Mouse (Mus musculus) heart, adult 11 months (tissue): ENCODE data around the gene Fam53a.

ENCODE experiments used
- DNase-seq: peaks from one replicate; pipeline ENCODE4 v3.0.0; 2022

The Fam53a gene

DNA sequence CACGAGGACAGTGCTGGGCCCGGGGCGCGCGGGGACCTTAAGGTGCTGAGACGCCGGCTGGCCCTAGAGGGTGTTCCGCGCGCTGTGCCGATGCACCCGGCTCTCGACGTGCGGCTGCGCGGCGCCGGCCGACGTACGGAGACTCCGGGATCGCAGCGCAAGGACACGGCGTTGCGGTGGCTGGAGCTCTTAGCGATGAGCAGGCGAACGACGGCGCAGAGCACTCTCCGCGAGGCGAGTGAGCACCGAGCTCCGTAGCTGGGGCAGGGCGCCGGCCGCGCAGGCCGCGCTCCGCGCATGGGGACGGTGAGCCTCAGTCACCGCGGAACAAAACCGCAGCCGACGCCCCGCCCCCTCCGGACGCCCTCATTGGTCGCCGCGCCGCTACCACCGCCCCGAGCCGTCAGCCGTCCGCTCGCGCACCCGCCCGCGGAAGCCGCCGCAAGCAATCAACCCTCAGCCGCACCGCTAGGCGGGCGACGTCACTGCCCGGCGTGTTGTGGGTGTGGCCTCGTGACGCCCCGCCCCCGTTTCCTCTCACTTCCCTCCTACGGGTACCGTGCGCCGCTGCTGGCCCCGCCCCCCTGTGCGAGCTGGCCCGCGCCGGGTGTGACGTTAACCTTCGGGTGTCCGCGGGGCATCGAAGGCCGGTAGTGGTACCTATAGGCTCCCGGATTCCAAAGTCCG, at the start of gene Fam53a, which contains the start of gene Gm9903:
Fam53a (minus strand) TSS at position 335 of the 687 bp plus-strand sequence.
Gm9903 (plus strand) TSS at position 625 of the 687 bp plus-strand sequence.
- peak; percentile 100 for DNase-seq

DNA sequence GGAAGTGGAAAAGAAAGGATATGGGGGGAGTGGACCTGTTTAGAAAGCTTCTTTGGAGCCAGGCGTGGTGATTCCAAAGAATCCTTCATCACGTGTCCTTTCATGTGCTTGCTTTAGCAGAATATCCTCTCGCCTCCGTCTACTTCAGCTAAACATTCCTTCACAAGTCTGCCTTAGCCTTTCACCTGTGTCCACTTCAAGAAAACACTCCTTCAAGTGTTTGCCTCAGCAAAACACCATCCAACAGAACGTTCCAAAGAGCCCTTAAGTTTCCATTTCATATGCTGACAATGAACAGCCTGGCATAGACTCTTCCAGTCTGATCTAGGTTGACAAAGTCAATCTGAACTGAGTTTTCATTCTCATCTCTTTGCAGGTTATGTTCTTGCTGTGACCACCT, 48.8 kb upstream of the Fam53a start:
- no peak for DNase-seq

DNA sequence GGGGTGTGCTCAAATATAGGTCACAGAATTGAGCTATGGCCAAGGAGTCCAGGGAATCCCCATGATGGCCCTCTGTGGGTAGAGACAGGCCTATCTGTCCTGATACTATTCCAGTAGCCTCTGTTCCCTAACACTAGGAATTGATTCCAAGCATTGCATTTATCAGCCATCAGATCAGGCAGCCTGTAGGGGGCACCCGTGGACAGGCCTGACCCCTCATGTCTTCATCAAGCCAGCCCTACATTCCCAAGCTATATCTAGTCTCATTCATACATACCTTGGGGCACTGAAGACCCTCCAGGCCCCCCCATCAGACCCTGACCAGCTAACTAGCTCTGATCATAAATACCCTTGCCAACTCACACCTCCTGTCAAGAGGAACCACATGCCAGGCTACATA, 46.5 kb upstream of the Fam53a start:
- no peak for DNase-seq

DNA sequence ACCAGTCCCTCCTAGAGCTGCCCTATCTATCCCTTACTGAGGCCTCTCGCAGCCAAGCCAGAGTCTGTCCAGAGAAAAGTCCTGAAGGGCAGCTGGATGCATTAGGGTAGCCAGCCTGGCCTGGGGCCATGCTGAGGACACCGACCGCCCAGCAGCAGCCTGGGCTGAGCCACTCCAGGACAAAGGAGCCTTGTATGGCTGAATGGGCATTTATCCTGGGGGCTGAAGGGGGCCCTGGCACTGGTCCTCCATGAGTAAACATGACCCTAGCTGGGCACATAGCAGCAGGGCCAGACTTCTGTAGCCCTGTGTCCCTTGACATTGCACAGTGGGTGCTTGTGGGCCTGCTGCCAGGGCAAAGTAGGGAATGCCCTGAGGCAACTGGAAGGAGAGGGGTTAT, 45.0 kb upstream of the Fam53a start:
- DNase-seq, result peak; percentile 92

DNA sequence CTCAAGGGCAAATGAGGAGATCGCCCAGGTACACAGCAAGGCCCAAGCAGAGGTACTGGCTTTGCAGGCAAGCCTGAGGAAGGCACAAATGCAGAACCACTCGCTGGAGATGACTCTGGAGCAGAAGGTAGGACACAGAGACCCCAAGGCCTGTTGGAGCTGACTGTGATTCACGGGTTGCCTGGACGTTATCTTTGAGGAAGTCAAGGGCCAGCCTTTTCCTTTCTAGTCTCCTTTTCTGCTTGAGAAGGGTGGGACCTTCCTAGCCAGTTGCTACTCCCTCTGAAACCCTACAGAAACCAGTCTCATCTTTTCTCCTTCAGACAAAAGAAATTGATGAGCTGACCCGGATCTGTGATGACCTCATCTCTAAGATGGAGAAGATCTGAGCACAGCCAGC, 42.2 kb upstream of the Fam53a start:
- DNase-seq, result no peak

- no peak for DNase-seq
Measured at GRCm38 (mm10) chr5:33668223-33668622, 38.8 kb upstream of the Fam53a start.

DNA sequence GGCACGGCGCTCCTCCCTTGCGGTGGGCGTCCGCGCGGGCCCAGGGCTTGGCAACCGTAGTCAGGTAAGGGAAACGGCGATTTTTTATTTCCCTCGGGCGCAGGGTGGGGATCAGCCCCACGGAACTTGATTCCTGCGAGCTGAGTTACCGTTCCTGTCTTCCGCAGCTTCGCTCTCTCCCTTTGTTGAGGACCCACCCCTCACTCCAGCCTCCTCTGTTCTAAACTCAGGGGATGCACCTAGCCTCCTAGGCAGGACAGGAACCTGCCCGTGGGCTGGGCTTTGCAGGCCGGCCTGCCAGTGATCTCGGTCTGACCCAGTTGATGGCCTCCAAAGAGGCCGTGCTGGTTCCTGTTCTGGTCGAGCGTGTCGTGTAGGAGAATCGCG, 29.2 kb upstream of the Fam53a start:
- DNase-seq, result no peak

DNA sequence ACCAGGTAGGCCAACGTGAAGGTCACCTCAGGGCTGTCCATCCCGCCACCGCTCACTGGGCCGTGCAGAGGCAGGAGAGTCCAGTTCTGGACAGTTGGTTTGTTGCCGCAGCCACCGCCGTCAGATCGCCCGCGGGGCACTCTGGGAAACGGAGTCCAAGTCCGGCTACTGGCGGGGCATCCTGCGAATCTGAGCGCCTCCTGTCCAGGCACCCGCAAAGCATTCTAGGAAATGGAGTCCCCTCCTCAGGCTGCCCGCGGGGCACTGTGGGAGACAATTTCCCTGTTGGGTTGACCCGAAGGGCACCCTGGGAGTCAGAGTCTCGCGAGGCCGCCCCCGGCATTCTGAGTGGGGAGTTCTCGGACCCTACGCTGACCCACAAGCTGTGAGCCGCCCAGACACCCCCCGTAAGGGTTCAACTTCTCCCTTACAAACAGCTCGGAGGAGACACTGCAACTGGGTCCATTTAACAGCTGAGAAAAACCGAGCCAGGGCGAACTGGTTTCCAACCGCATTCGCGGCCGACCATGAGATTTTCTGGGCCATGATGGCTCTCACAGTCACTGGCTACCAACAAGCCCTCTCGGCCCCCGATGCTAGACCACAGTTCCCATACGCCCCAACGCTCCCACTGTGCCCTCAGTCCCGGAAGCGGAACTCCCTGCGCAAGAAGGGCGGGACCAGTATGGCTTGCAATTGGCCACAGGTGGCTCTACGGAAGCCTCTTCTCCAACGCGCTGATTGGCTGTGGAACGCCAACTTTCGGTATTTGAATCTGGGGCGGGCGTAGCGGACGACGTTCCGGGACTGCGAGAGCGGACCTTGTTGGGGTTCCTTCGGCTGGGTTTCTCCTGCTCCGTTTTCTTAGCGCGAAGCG, 28.6 kb upstream of the Fam53a start, which contains the start of the genes Tacc3 and Tmem129:
Tacc3 (plus strand) TSS at position 342 of the 877 bp plus-strand sequence.
Tmem129 (minus strand) TSS at position 630 of the 877 bp plus-strand sequence.
- peak; percentile 100 for DNase-seq

DNA sequence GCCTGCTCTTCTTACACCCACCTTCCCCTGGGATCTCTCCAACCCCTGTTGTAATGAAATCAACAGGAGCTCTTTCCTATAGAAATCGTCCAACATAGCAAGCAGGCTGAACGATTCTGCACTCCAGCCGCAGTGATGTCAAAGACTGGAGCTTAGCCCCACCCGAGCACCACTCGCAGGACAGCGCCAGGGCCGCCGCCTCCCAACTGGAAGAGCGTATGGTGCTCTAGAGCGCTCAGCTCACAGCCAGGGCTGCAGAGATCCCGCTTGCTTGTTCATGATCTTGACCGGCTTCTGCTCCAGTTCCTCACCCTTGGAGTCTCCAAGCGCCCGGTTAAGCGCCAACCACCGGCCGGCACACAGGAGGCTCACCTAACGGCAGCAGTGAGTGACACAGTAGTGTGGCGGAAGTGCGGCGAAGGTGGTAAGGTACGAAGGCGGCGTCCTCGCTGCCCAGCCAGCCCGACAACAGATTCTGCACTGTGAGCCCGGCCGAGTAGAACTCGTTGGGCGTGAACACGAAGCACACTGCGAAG, 27.9 kb upstream of the Fam53a start:
- DNase-seq, result no peak

GRCm38 (mm10) chr5:33656739-33657138, 27.3 kb upstream of the Fam53a start:
- no peak for DNase-seq

- no peak for DNase-seq
Measured at GRCm38 (mm10) chr5:33655251-33655840, 25.9 kb upstream of the Fam53a start.

- peak; percentile 93 for DNase-seq
Measured at GRCm38 (mm10) chr5:33654424-33654823, 25.0 kb upstream of the Fam53a start.

DNA sequence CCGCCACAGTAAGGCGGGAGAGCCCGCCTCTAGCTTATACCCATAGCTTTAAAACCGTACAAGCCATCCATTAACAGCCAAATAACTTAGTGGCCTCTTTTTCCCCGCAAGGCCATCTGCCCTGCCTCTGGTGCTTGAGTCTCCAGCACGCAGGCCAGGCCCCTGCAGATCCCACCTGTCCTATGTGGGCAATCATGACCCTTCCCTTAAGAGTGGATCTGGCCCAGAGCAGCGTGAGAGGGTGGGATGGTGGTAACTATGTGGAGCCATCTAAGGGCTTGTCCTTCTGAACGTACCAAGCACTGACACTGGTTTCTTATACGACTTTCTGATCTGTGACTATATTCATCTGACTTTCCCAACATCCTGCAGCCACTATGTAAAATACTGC, 23.3 kb upstream of the Fam53a start:
- DNase-seq, result no peak

- peak; percentile 100 for DNase-seq
Measured at GRCm38 (mm10) chr5:33651921-33652782, 22.7 kb upstream of the Fam53a start, which contains the start of gene Slbp. Gene Slbp (minus strand): TSS chr5:33652574.

GRCm38 (mm10) chr5:33651541-33651920, 22.1 kb upstream of the Fam53a start:
- no peak for DNase-seq

DNA sequence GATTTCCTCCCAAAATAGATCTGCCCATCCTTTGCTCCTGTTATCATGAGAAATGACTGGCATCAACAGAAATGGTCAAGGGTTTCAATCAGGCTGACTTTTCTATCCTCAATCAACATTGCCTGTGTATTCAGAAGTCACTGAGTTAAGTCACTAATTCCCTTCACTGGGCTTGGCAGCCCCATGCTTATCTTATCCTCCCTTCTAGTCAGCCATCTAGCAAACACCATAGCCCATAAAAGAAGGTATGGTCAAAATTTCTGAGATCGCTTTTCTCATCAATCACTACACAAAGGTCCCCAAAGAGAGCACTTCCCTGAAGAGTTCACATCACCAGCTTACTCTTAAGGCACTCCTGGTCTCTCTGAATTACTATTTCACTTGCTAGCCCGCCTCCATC, 21.6 kb upstream of the Fam53a start:
- DNase-seq, result no peak

DNA sequence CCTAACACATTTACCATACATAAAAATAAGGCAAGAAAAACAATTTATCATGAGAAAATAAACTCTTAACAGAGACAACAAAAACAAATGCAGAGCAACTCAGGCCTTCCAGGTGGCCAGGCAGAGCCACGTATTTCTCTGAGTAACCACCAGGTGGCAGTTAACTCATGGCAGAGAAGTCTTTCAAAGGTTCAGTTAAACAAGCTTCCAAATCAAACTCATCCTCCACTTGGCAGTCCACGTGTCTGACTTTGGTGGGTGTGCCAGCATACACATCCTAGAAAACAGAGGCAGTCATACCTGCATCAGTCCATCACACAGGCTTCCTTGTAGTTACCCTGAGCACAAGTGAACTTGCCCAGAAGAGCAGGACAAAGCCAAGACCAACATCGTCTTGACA, 11.2 kb upstream of the Fam53a start:
- DNase-seq, result peak; percentile 92

- peak; percentile 90 for DNase-seq
Measured at GRCm38 (mm10) chr5:33638826-33639225, 9.4 kb upstream of the Fam53a start.

- peak; percentile 83 for DNase-seq
Measured at GRCm38 (mm10) chr5:33637606-33638350, 8.3 kb upstream of the Fam53a start.

GRCm38 (mm10) chr5:33635361-33635760, 5.9 kb upstream of the Fam53a start:
- no peak for DNase-seq

DNA sequence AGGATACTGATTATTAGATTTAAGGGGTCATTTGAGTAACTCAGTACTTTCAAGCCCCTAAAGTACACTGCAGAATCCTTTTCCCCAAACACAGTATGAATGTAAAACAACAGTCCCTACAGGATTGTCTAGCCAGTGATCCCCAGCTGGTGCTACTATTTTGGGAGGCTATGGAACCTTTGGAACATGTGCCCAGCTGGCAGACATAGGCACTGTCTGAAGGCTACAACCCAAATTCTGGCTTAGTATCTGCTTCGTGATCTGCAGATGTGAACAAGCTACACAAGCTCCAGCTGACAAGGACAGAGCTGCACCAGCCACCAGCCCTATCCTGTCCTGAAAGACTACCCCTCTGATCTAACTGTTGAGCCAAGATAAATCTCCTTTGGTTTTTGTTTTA, 3.1 kb upstream of the Fam53a start:
- DNase-seq, result peak; percentile 93
